Mouse (Mus musculus) mesoderm, embryonic 11.5 days (tissue): ENCODE data around the gene Cdan1.
"Not testable (repeated sequence)": the region's sequence is repeated elsewhere in the genome, so short reads cannot be mapped to it uniquely, and the experiment has no call there.

Source experiments
- DNase-seq: peaks from one replicate; pipeline ENCODE4 v3.0.0-alpha.2; 2012; ENCODE audit warnings: low read depth, low spot score

Cdan1 gene

DNA sequence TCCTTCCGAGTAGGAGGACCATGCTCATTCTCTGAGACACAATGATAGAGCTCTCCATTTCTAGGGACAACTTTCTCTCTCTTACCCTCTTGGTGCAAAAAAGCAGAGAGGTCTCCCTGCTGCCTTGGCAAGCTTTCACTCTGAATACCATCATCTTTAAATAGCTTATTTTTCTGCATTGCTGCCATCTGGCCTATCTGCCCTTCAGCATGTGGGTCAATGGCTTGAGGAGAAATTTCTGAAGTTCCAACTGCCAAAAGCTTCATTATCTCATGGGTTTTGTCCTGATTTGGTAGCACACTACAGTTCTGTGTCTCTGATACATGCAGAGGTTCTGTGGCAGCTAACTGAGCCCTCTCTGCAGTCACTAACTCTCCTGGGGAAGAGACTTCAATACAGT, 104.4 kb downstream of the Cdan1 start:
- DNase-seq: no peak

DNA sequence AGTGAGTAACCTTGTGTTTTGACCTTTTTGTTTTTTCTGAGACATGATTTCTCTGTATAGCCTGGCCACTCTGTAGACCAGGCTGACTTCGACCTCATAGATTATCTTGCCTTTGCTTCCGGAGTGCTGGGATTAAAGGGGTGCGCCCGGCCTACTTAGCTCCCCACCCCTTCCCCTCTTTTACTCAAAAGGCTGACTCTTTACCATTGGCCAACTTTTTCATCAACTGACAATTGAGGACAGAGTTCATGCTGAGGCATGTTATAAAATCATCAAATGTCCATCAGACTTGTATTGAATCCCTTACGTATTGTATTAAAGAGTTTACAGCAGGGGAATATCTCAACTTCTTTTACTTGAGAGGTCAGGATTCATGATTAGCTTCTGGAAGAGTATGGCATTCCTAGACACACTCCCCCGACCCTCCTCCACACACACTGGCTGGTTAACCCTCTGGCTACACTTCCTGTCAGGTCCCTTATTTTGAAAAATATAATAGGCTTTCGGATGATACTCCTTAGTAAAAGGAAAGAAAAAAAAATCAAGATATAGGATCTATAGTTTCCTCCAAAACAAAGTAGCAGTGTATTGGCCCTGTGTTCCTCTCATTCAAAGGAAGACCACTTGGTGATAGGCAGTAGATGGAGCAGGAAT, 117.9 kb downstream of the Cdan1 start:
- DNase-seq: no peak

DNA sequence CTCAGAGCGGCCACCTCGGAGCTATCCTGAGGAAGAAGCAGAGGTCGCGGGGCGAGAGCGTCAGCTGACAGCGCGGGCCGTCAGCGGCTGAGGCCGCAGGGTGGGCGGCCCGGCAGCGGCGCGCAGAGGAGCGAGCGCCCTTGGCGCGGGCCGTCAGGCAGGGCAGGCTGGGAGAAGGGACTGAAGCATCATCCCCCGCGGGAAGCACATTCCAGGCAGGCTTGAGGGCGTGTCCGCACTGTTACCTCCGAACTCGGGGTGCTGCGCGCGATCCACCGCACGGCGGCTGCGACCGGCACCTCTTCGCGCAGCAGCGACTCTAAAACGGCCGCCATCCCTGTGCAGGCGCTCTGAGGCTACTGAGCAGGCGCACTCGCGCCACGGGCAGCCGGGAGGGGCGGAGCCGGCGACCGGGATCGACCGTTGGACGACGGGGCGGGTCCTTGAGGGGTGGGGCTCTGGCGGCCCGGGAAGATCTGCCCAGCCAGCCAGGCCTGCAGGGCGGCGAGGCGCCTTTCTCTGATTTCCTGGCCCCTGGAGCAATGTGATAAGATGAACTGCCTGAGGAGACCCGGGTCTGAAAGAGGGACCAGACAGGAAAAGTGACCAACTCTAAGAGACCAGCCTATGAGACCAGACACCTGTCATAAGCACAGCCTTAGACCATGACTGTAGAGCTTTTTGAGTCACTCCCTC, 118.6 kb downstream of the Cdan1 start:
- DNase-seq: peak; percentile 95

DNA sequence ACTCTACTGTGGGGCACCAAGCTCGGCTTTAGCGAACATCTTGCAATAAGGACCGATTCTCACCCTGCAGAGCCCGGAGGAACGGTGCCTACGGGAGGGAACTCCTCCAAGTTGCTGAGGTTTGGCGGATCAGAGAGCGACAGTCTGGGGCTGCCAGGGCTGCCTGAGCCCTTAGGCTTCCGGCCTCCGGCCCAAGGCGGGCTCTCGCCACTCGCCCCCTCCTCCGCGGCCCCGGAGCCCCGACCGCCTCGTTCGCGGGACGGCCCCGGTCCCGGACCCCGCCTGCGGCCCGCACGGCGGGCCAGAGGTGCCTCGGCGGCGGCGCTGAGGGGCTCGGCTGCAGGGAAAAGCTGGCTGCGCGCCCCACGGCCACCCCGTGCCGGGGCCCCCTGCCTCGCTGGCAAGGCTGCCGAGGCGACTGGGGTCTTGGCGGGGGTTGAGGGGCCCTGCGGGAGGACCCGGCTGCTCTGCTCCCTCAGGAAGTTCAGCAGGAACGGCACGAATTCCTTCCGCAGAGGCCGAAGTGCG, 119.2 kb downstream of the Cdan1 start:
- no peak for DNase-seq

DNA sequence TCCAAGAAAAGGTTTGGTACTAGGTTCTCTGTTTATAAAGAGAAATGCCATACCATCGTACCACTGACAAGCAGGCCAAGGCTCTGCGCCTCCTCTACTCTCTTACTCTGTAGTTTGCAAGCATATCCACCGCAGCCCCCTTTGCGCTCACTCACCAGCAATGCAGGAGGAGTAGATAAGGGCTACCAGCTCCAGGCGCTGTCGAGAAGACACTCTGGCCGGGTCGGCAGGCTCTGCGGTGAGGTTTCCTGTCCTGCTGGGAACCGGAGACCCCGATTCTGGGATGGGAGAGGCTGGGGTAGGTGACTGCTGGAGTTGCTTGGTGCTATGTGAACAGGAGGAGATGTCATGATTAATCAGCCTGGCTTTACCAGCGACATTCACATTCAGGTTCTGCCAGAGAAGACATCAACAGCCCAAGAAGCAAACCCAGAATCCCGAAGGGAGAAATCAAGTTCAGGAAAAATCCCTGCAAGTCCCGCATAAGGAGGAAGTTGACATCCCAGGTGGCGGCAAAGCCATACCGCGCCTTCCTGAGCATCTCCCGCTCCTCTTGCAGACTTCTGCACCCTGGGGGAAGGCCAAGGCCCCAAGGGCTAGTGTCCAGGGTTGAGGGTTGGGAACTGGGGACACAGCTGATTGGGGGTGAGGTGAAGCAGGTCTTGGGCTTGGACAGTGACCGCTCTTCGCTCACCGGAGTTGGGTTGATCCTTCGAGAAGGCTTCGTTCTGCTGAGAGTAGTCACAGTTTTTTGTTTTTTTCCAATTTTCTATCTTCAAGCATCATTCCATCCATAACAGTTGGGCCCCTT, 119.9 kb downstream of the Cdan1 start:
- DNase-seq: no peak

DNA sequence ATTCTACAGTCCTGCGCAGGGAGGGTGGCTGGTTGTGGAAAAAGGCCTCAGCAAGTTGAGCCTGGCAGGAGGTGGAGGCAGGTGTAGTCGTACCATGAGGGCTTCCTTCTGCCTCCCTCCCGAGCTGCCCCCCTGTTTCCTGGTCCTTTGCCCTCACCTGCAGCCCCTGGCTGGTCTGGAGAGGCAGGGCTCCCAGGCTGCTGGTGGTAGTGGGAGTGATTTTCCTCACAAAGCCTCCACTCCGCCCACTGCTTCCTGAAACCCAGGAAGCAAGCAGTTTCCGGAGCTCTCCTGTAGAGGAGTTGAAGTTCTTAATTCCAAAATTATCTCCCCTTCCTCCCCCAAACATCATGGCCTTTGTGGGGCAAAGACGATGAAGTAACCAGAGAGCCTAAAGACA, 125.8 kb downstream of the Cdan1 start:
- no peak for DNase-seq

DNA sequence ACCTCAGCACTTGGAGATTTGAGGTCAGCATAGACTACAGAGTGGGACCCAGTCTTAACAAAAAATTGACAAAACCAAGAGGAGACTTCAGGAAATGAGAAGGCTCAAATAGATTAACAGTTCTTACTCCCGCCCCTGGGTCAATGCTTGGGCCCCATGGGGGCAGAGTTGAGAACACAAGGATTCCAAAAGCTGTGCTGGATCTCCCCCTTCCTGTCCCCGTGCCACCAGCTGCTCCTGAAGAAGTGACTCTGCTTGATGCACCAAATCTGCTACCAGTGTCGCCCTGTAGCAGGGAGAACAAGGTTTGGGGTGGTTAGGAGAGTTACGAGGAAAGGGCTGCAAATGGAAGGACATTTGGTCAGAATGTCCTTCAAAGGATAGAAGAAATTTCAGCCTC, 126.3 kb downstream of the Cdan1 start:
- no peak for DNase-seq

DNA sequence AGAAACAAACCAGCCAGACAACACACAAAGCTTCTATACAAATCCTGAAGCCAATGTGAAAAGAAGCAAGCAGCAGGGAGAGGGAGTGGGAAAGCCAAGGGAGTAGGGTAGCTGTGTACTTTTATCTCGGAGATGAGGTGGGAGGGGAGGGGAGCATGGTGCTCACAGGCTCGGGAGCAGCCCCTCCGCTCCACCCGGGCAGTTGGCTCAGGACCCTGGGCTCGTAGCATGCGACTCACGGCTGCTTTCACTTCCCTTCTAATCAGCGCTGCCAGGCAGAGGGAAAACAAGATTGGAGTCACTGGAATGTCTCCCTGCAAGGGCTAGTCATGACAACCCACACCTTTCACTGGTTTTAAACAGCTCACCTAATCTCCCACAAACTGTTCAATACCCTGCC, 127.4 kb downstream of the Cdan1 start:
- DNase-seq: no peak

DNA sequence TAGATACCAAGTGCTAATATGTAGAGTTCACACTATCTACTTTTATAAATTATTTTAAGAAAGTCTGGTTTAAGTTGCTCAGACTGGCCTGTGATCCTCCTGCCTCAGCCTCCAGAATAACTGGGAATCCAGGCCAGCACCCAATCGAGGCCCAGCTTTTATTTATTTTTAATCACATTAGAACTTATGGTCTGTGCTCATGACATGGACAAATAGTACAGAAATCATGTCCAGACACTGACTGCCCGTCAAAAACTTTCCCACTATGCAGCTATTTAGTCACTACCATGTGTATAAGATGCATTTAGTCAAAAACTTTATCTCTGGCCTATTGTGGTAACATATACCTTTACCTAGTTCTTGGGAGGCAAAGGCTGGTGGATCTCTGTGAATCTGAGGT, 128.0 kb downstream of the Cdan1 start:
- no peak for DNase-seq

DNA sequence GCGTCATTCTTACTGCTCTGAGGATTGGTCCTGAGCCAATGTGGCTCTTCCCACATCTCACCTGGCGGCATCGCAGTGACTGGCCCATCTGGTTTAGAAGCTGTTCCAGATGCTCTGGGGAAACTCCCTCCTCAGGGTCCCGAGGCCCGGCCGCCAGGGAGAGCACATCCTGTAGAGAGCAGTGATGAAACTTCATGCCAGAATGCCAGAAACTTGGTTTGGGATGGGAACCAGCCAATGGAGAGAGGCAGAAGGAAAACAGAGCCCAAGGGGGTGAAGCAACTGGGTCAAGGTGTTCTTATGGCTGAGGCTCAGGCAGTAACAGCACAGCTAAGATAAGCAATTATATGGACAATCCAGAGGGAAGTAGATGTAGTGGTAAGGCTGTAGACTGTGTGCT, 129.1 kb downstream of the Cdan1 start:
- DNase-seq: no peak

DNA sequence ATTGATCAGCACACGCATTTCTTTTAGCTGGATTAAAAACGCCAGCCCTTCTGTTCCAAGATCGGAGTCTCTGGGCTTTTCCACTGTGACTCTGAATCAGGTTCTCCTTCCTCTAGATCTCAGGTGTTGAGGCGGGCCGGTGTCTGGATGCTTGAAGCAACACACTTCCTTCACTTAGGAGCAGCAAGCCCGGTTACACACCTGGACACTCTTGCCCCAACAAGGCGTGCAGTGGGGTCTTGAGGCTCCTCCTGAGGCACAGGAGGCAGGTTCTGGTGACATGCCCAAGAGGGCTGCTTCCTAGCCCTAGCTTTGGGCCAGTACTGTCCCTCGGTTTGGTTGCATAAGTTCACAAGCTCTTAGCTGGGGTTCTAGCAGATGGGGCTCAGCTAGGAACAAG, 131.4 kb downstream of the Cdan1 start:
- DNase-seq: no peak

DNA sequence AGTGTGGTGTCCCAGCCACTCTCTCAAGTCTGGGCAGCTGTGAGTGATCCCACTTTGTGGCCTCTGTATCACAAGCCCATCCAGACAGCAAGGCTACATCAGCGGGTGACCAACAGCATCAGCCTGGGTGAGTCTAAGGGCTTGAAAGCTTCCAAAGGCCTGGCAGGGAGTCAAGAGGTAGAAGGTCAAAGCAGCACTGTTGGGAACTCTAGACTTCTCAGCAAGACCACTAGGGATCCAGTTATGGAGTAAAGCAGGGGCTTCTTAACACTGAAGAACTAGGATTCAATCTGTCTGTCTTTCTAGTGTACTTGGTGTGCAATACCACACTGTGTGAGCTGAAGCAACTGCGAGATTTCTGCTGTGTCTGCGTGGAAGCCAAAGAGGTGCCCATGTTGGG, 136.5 kb downstream of the Cdan1 start:
- no peak for DNase-seq

DNA sequence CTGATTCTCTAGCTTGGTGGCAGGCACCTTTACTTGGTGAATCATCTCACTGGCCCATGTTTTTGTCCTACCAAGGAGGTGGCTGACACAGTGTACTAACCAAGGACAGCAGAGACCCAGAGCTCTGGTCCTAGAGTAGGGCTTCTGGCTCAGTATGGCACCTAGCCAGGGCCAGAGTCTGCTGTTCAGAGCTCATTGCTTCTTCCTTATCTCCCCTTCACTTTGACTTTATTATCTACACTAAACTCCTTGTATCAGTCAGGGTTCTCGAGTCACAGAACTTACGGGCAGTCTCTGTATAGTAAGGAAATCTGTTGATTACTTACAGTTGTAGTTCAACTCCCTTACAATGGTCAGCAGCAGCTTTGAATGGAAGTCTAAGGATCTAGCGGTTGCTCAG, 139.0 kb downstream of the Cdan1 start:
- no peak for DNase-seq

DNA sequence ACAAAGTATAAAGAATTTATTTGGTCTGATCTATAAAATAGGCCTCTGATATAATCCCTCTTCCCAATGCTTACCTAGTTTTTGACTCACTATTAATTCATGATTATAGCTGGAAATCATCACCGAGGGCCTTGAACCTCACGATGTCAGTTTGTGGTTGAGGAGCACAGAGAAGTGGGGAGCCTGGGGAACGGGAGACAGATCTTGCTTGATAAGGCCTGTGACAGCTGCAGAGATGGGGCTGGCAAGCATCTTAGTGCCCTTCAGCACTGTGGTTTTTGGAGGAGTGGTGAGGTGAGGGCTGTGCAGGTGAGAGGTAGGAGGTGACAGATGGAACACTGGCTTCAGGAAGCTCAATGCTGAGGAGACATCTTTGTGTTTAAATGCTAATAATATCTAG, 139.8 kb downstream of the Cdan1 start:
- DNase-seq: no peak

DNA sequence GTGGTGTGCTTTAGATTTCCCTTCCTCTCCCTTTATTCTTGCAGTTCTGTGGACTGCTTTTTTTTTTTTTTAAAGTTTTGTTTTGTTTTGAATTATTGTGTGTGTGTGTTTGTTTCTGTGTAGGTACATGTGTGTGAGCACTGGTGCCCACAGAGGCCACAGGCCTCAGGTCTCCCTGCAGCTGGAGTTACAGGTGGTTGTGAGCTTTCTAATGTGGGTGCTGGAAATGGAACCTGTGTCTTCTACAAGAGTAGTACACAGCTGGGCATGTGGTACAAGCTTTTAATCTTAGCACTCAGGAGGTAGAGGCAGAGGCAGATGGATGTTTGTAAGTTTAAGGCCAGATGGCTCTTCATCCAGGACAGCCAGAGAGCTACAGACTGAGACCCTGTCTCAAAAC, 142.9 kb downstream of the Cdan1 start:
- DNase-seq: no peak

DNA sequence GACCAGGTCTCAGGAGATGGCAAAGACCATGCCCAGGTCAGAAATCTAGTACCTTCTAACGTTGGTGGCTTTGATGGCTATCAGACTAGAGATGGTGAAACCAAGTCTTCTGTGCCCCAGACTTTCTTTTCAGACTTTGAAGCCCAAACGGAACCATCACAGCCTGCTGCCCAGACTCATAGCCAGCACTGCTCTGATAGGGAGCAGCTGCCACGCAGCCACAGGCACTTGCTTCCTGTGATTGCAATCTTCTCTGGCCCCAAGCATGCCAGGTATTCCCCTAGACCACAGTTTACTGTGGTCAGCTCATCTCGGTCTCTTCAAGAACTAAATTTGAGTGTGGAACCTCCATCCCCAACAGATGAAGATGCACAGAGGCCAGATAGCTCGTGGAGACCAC, 147.3 kb downstream of the Cdan1 start:
- DNase-seq: no peak

DNA sequence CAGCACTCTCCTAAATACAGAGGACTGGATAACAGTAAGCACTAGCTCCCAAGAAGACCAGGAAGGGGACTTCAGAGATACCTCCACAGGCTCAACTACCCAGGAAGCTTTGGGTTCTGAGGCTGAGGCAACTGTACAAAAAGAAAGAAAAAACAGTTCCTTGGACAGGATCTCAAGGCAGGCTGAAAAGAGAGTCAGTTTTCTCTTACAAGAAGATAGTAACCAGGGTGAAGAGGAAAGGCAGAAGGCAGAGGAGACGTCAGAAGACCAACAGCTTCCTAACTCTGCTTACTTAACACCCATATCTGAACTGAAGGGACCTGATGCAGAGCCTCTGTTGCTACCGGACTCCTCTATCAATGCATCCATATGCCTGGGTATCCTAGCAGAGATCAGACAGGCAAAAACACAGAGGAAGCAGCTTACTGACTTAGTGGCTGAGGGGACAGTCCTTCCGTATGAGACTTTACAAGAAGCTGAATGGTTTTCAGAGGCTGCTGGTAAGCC, 149.5 kb downstream of the Cdan1 start:
- no peak for DNase-seq

DNA sequence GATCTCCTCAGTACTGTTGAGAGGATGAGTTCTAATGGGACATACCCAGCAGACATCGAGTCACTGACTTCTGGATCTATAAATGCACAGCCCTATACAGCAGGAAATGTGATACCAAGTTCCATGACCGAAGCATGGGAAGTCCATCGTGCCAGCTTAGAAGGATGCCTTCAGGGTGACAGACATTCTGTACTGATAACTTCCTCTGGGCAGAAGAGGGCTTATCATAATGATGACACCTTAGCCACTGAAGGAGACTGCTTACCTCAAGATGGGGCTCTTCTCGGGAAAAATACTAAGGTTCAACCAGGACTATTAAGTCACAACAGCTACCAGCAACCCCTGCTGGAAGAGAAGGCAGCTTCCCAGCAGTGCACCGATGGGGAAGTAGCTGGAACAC, 152.2 kb downstream of the Cdan1 start:
- DNase-seq: no peak

DNA sequence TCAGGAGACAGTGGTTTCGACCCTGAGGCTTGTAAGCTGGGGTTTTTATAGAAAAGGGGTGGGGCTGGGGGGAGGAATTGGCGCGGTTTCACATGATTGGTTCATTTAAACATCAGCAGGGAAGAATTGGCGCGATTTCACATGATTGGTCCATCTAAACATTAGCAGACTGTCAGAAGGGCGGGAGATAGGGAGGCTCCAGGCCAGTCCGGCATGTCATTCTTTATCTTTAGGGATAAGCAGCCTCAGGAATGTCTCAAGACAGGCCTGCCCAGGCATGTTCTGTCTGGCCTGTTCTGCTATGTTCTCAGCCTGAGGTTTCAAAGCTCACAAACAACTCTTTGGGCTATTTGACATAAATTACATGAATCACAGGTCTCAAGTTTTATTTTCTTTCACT, 168.8 kb downstream of the Cdan1 start:
- not testable (repeated sequence) for DNase-seq

DNA sequence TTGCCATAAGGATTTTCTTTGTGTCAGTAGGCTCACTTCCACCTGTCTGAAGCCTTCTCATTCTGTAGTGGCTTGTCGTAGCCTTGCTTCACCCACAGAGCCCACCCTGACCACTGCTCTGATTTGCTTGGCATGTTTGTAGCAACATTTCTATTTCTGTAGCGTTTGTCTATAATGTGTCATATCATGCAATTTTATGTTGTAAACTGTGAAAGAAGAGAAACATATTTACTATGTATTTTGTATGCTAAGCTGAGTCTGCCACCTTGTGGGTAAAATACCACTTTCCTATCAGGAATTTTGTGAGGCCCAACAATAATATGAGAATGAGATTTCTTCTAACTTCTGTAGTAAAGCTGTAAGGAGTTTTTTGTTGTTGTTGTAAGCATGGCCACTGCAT, 179.7 kb downstream of the Cdan1 start:
- no peak for DNase-seq

DNA sequence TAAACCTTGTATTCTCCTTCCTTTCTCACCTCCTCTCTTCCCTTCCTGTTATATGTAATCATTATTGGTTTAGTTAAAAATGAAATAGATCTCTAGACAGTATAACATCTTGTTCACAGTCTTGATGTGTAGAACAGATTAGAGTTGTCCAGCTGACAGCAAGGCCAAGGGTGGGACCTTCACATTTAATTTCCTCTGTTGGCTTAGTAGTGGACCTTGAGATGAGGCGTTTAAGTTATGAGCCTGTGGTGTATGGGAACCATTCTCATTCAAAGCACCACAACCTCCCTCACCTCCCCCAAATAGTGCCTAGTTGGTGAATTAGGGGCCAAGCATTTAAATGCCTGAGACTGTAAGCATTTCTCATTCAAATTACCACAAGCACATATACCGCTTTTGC, 182.5 kb downstream of the Cdan1 start:
- DNase-seq: no peak
